Mouse (Mus musculus) embryonic facial prominence, embryonic 11.5 days (tissue): ENCODE measurements around the gene Plekhn1. TPM values are rescaled to one million over a fixed set of nuclear protein-coding genes. Genes with fewer than 3 reads are reported as not detected.

Source experiments
- ATAC-seq: fragments of 200-750 bp; cut with Nextera tagmentation; replicated peaks from 2 replicates; pipeline ENCODE4 v1.8.0; 2017; ENCODE audit warnings: low read depth; ENCODE audit not compliant: insufficient number of reproducible peaks, low FRiP score, low TSS enrichment
- DNase-seq: peaks from one replicate; pipeline ENCODE4 v3.0.0-alpha.2; 2015; ENCODE audit warnings: low spot score
- H3K27ac ChIP-seq: fragments of 300-500 bp; sonication (generic); replicated peaks from 2 replicates; pipeline ENCODE4 v1.5.1; 2014; ENCODE audit warnings: mild to moderate bottlenecking, low read depth, low read length, control low read depth
- H3K27me3 ChIP-seq: fragments of 300-500 bp; sonication (generic); 2 replicates; pipeline ENCODE4 v1.6.1; 2014; ENCODE audit warnings: mild to moderate bottlenecking, low read length, moderate library complexity, mixed read lengths; ENCODE audit not compliant: control insufficient read depth, insufficient read depth
- H3K36me3 ChIP-seq: fragments of 300-500 bp; sonication (generic); replicated peaks from 2 replicates; pipeline ENCODE4 v1.6.1; 2014; ENCODE audit warnings: low read depth, mild to moderate bottlenecking, low read length, moderate library complexity, mixed read lengths; ENCODE audit not compliant: control insufficient read depth, insufficient read depth
- H3K4me1 ChIP-seq: fragments of 300-500 bp; sonication (generic); 2 replicates; pipeline ENCODE4 v1.6.1; 2014; ENCODE audit warnings: low read length, mixed read lengths; ENCODE audit not compliant: control insufficient read depth, insufficient read depth
- H3K4me2 ChIP-seq: fragments of 300-500 bp; sonication (generic); 2 replicates; pipeline ENCODE4 v1.6.1; 2014; ENCODE audit warnings: low read depth, mild to moderate bottlenecking, control low read depth, low read length, moderate library complexity
- H3K4me3 ChIP-seq: fragments of 300-500 bp; sonication (generic); 2 replicates; pipeline ENCODE4 v1.5.1; 2014; ENCODE audit warnings: low read depth, low read length, control low read depth
- H3K9ac ChIP-seq: fragments of 300-500 bp; sonication (generic); replicated peaks from 2 replicates; pipeline ENCODE4 v1.6.1; 2014; ENCODE audit warnings: mild to moderate bottlenecking, control low read depth, low read length
- H3K9me3 ChIP-seq: fragments of 300-500 bp; sonication (generic); replicated peaks from 2 replicates; pipeline ENCODE4 v1.6.1; 2016; ENCODE audit warnings: mild to moderate bottlenecking, low read length, inconsistent platforms, mixed read lengths; ENCODE audit not compliant: control insufficient read depth
- WGBS: fragments of 180-500 bp; shearing (Covaris S2); extraction: QIAGEN DNeasy Blood & Tissue Kit; methylation state at CpG from one replicate; pipeline ENCODE4 v1.1.7; 2014; 5-methylcytosine and 5-hydroxymethylcytosine counted together
- polyA plus RNA-seq: library from polyadenylated mRNA; unstranded; fragments of >200 nt; fragmentation: Nextera tagmentation; extraction: Ambion mirVana; gene quantifications from 2 replicates; pipeline ENCODE4 v1.2.1, GENCODE M21; 2014

The Plekhn1 gene
- polyA plus RNA-seq, 1 experiment from 2014 or later: 15.3 TPM

- Histone ChIP-seq H3K4me1 (no peaks in the 10 kb centered on the region; the same call in 1 of the 2 replicates), H3K4me2 (no peak overlapping the region), H3K4me3 (no peak overlapping the region), H3K9ac (no peak overlapping the region), H3K27ac (no peak overlapping the region), H3K36me3 (no peaks in the 10 kb centered on the region), H3K9me3 (no peaks in the 10 kb centered on the region), H3K27me3 (no peaks in the 10 kb centered on the region)
- DNase-seq (no peak), ATAC-seq (no peak)
- WGBS: 94% methylated on average over 2 of the region's 2 CpGs
Measured at GRCm38 (mm10) chr4:156224276-156224675, 10.4 kb downstream of the Plekhn1 start.

- no peaks in the 10 kb centered on the region for H3K4me1 ChIP-seq
- ATAC-seq (no peak), DNase-seq (no peak)
- no peaks in the 10 kb centered on the region for H3K36me3 ChIP-seq
- H3K9ac ChIP-seq: no peak overlapping the region
- H3K9me3 ChIP-seq: no peaks in the 10 kb centered on the region
- H3K27me3 ChIP-seq: no peaks in the 10 kb centered on the region
- WGBS: 91% methylated on average over 11 of the region's 11 CpGs
- H3K4me2 ChIP-seq: no peak overlapping the region
- H3K27ac ChIP-seq: no peak overlapping the region
- no peak overlapping the region for H3K4me3 ChIP-seq
Measured at GRCm38 (mm10) chr4:156219936-156220335, 14.7 kb downstream of the Plekhn1 start.

GRCm38 (mm10) chr4:156217838-156218237, 16.8 kb downstream of the Plekhn1 start:
- Histone ChIP-seq H3K4me3 (no peak overlapping the region), H3K27ac (no peak overlapping the region), H3K9ac (no peak overlapping the region), H3K9me3 (no peaks in the 10 kb centered on the region), H3K36me3 (no peaks in the 10 kb centered on the region), H3K4me1 (no peaks in the 10 kb centered on the region), H3K27me3 (no peaks in the 10 kb centered on the region), H3K4me2 (no peak overlapping the region)
- ATAC-seq (no peak), DNase-seq (no peak)
- WGBS: 81% methylated on average over 16 of the region's 16 CpGs

GRCm38 (mm10) chr4:156217022-156217669, 17.5 kb downstream of the Plekhn1 start:
- Histone ChIP-seq H3K9me3 (no peaks in the 10 kb centered on the region), H3K4me3 (no peak overlapping the region), H3K4me1 (no peaks in the 10 kb centered on the region), H3K27ac (no peak overlapping the region), H3K27me3 (no peaks in the 10 kb centered on the region), H3K9ac (no peak overlapping the region), H3K4me2 (no peak overlapping the region), H3K36me3 (no peaks in the 10 kb centered on the region)
- ATAC-seq (no peak; the same call in 1 of the 2 replicates), DNase-seq (no peak)
- WGBS: 82% methylated on average over 16 of the region's 16 CpGs

GRCm38 (mm10) chr4:156216196-156216595, 18.5 kb downstream of the Plekhn1 start:
- DNase-seq: no peak
- no peaks in the 10 kb centered on the region for H3K27me3 ChIP-seq
- H3K9me3 ChIP-seq: no peaks in the 10 kb centered on the region
- H3K4me2 ChIP-seq: no peak overlapping the region
- H3K4me3 ChIP-seq: no peak overlapping the region
- 87% methylated on average over 2 of the region's 2 CpGs for WGBS
- H3K4me1 ChIP-seq: no peaks in the 10 kb centered on the region
- no peak overlapping the region for H3K9ac ChIP-seq
- no peak overlapping the region for H3K27ac ChIP-seq
- no peak for ATAC-seq
- no peaks in the 10 kb centered on the region for H3K36me3 ChIP-seq

- no peak within 1 kb of the TSS for H3K27ac ChIP-seq
- H3K9me3 ChIP-seq: no peaks in the 10 kb centered on the region
- H3K4me3 ChIP-seq: no peak within 1 kb of the TSS
- no peaks in the 10 kb centered on the region for H3K36me3 ChIP-seq
- no peaks in the 10 kb centered on the region for H3K27me3 ChIP-seq
- WGBS: 84% methylated on average over 4 of the region's 4 CpGs
- no peak for ATAC-seq
- no peaks in the 10 kb centered on the region for H3K4me1 ChIP-seq
- no peak within 1 kb of the TSS for H3K9ac ChIP-seq
- no peak for DNase-seq
- H3K4me2 ChIP-seq: no peak within 1 kb of the TSS
Measured at GRCm38 (mm10) chr4:156215649-156216048, 19.0 kb downstream of the Plekhn1 start, which contains the start of gene Perm1. Gene Perm1 (plus strand): TSS chr4:156215868.

- H3K4me1 ChIP-seq: no peaks in the 10 kb centered on the region
- no peak overlapping the region for H3K4me2 ChIP-seq
- no peaks in the 10 kb centered on the region for H3K27me3 ChIP-seq
- no peaks in the 10 kb centered on the region for H3K36me3 ChIP-seq
- no peaks in the 10 kb centered on the region for H3K9me3 ChIP-seq
- no peak for ATAC-seq
- 95% methylated on average over 13 of the region's 13 CpGs for WGBS
- H3K9ac ChIP-seq: no peak overlapping the region
- H3K27ac ChIP-seq: no peak overlapping the region
- H3K4me3 ChIP-seq: no peak overlapping the region
- DNase-seq: no peak
Measured at GRCm38 (mm10) chr4:156213134-156213533, 21.5 kb downstream of the Plekhn1 start.

- DNase-seq (no peak), ATAC-seq (no peak)
- H3K36me3 ChIP-seq: no peaks in the 10 kb centered on the region
- 71% methylated on average over 13 of the region's 13 CpGs for WGBS
- H3K9me3 ChIP-seq: no peaks in the 10 kb centered on the region
- no peaks in the 10 kb centered on the region for H3K4me1 ChIP-seq
- H3K27ac ChIP-seq: no peak overlapping the region
- no peak overlapping the region for H3K4me3 ChIP-seq
- H3K27me3 ChIP-seq: no peaks in the 10 kb centered on the region
- no peak overlapping the region for H3K4me2 ChIP-seq
- no peak overlapping the region for H3K9ac ChIP-seq
Measured at GRCm38 (mm10) chr4:156209963-156210635, 24.6 kb downstream of the Plekhn1 start.
